Mouse (Mus musculus): Measurements from ENCODE around the gene Irf4.

DNA sequence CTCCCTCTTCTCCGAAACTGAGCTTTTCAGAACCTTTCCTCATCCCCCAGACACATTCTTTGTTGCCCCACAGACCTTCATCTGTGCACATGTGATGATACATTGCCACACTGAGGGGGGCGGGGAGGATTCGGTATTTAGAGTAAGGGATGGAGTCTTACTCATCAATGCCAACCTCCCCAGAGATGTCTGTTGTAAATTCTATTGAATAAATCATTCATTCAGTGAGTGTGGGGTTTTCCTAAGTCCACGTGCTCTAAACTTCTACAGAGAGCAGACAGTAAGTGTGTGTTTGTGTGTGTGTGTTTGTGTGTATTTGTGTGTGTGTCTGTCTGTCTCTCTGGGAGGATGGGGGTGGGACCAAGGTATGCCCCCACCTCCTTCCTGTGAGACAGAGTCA, 22.1 kb upstream of the Irf4 start:
- TF ChIP-seq CTCF (IDR thresholded peaks at IDR 0.05; ENCODE audit: control insufficient read depth, insufficient read depth, low read length) (no peak), POLR2A (IDR thresholded peaks at IDR 0.05; ENCODE audit: borderline replicate concordance, control insufficient read depth, low read depth, low read length) (no peak)

All from bone marrow, adult 2 months (tissue).